Mouse (Mus musculus): ENCODE measurements around the gene Ccdc130.
A peak's percentile ranks its signal among the peaks of the same experiment; 100 is the strongest.
"Not testable (repeated sequence)": the region's sequence is repeated elsewhere in the genome, so short reads cannot be mapped to it uniquely, and the experiment has no call there.

The Ccdc130 gene

GRCm38 (mm10) chr8:84269950-84270773, at the start of gene Ccdc130:
TSS of gene Ccdc130 (minus strand) at chr8:84270380.
- peak; percentile 100 for DNase-seq

- DNase-seq = no peak
These were observed 38.2 kb upstream of the Ccdc130 start for GRCm38 (mm10) chr8:84308376-84308775.

- no peak for DNase-seq
These were observed 33.8 kb upstream of the Ccdc130 start for GRCm38 (mm10) chr8:84303951-84304350.

GRCm38 (mm10) chr8:84297029-84297785, 27.0 kb upstream of the Ccdc130 start:
- no peak for DNase-seq

- DNase-seq = peak; percentile 45
These were observed 21.5 kb upstream of the Ccdc130 start for GRCm38 (mm10) chr8:84291688-84292087.

GRCm38 (mm10) chr8:84291086-84291485, 20.9 kb upstream of the Ccdc130 start:
- DNase-seq = no peak

- DNase-seq = no peak
These were observed 18.7 kb upstream of the Ccdc130 start for GRCm38 (mm10) chr8:84288892-84289291.

GRCm38 (mm10) chr8:84285665-84286064, 15.5 kb upstream of the Ccdc130 start:
- not testable (repeated sequence) for DNase-seq

GRCm38 (mm10) chr8:84284608-84285063, 14.5 kb upstream of the Ccdc130 start:
- no peak for DNase-seq

- DNase-seq = no peak
These were observed 10.6 kb upstream of the Ccdc130 start for GRCm38 (mm10) chr8:84280777-84281176.

GRCm38 (mm10) chr8:84276447-84276846, 6.3 kb upstream of the Ccdc130 start:
- no peak for DNase-seq

GRCm38 (mm10) chr8:84273968-84274367, 3.8 kb upstream of the Ccdc130 start:
- DNase-seq = no peak

- no peak for DNase-seq
These were observed 2.1 kb upstream of the Ccdc130 start for GRCm38 (mm10) chr8:84272302-84272701.

GRCm38 (mm10) chr8:84261098-84261497, 9.1 kb downstream of the Ccdc130 start:
- DNase-seq = no peak

GRCm38 (mm10) chr8:84256822-84257610, 13.2 kb downstream of the Ccdc130 start, which contains the start of gene Mri1:
TSS of gene Mri1 (minus strand) at chr8:84257326.
- peak; percentile 76 for DNase-seq

- no peak for DNase-seq
These were observed 13.7 kb downstream of the Ccdc130 start for GRCm38 (mm10) chr8:84256458-84256821.

- no peak for DNase-seq
These were observed 14.3 kb downstream of the Ccdc130 start for GRCm38 (mm10) chr8:84255858-84256257.

- peak; percentile 86 for DNase-seq
These were observed 20.7 kb downstream of the Ccdc130 start, which contains the start of gene D8Ertd738e for GRCm38 (mm10) chr8:84249257-84250170. TSS of gene D8Ertd738e (minus strand) at chr8:84249719.

GRCm38 (mm10) chr8:84241821-84242220, 28.4 kb downstream of the Ccdc130 start:
- no peak for DNase-seq

- no peak for DNase-seq
These were observed 29.0 kb downstream of the Ccdc130 start for GRCm38 (mm10) chr8:84241167-84241566.

- no peak for DNase-seq
These were observed 32.5 kb downstream of the Ccdc130 start for GRCm38 (mm10) chr8:84237542-84238229.

Measured in right cerebral cortex, postnatal 25 days (tissue).